Mouse (Mus musculus): Measurements from ENCODE around the gene Rcsd1. TPM values are rescaled to one million over a fixed set of nuclear protein-coding genes. Genes with fewer than 3 reads are reported as not detected.

Gene Rcsd1
- total and polyA plus RNA-seq, 3 experiments = 57.2 to 81.5 (median 68.7) TPM

GRCm38 (mm10) chr1:165605108-165605507, 104.4 kb downstream of the Rcsd1 start:
- no peaks in the 10 kb centered on the region for H3K36me3 ChIP-seq (ENCODE audit: control insufficient read depth, insufficient read depth, low read length)
- DNase-seq = no peak
- intact Hi-C loops (cut with DNase I) = loop anchor here (2.0 kb wide), 1 partner anchor 16 kb away; no protein-coding TSS in a partner anchor
- H3K9ac ChIP-seq (ENCODE audit: low read depth, low read length) = no peak overlapping the region
- no peak overlapping the region for H3K4me3 ChIP-seq
- TF ChIP-seq POLR2A (IDR thresholded peaks at IDR 0.05; ENCODE audit: insufficient read depth, low read depth, low read length) (no peak), CTCF (IDR thresholded peaks at IDR 0.05) (no peak), EP300 (IDR thresholded peaks at IDR 0.05; ENCODE audit: insufficient read depth, low read depth, low read length) (no peak)
- no peaks in the 10 kb centered on the region for H3K79me2 ChIP-seq (replicated peaks; ENCODE audit: control insufficient read depth, insufficient read depth, low read length)
- H3K27me3 ChIP-seq (ENCODE audit: control insufficient read depth, insufficient read depth, low read length) = no peaks in the 10 kb centered on the region
- H3K27ac ChIP-seq = no peak overlapping the region
- WGBS = 93% methylated on average over 3 of the region's 3 CpGs
- H3K4me1 ChIP-seq (ENCODE audit: control insufficient read depth, insufficient read depth, low read length) = no peaks in the 10 kb centered on the region; the same call in 1 of the 2 replicates

GRCm38 (mm10) chr1:165604203-165604602, 105.4 kb downstream of the Rcsd1 start:
- no peak overlapping the region for H3K4me3 ChIP-seq
- H3K27me3 ChIP-seq (ENCODE audit: control insufficient read depth, insufficient read depth, low read length) = no peaks in the 10 kb centered on the region
- intact Hi-C loops (cut with DNase I) = loop anchor here (2.0 kb wide), 1 partner anchor 15 kb away; no protein-coding TSS in a partner anchor
- H3K36me3 ChIP-seq (ENCODE audit: control insufficient read depth, insufficient read depth, low read length) = no peaks in the 10 kb centered on the region
- no peaks in the 10 kb centered on the region; the same call in 1 of the 2 replicates for H3K4me1 ChIP-seq (ENCODE audit: control insufficient read depth, insufficient read depth, low read length)
- no peak overlapping the region for H3K9ac ChIP-seq (ENCODE audit: low read depth, low read length)
- no peak for TF ChIP-seq CTCF (IDR thresholded peaks at IDR 0.05)
- no peak for TF ChIP-seq POLR2A (IDR thresholded peaks at IDR 0.05; ENCODE audit: insufficient read depth, low read depth, low read length)
- TF ChIP-seq EP300 (IDR thresholded peaks at IDR 0.05; ENCODE audit: insufficient read depth, low read depth, low read length) = no peak
- DNase-seq = no peak
- H3K79me2 ChIP-seq (replicated peaks; ENCODE audit: control insufficient read depth, insufficient read depth, low read length) = no peaks in the 10 kb centered on the region
- 67% methylated on average over 8 of the region's 8 CpGs for WGBS
- H3K27ac ChIP-seq = no peak overlapping the region

GRCm38 (mm10) chr1:165603218-165603617, 106.3 kb downstream of the Rcsd1 start:
- H3K9ac ChIP-seq (ENCODE audit: low read depth, low read length) = no peak overlapping the region
- DNase-seq = no peak
- H3K4me3 ChIP-seq = no peak overlapping the region
- H3K27ac ChIP-seq = no peak overlapping the region
- no peaks in the 10 kb centered on the region for H3K36me3 ChIP-seq (ENCODE audit: control insufficient read depth, insufficient read depth, low read length)
- no peaks in the 10 kb centered on the region for H3K27me3 ChIP-seq (ENCODE audit: control insufficient read depth, insufficient read depth, low read length)
- intact Hi-C loops (cut with DNase I) = no loop called here
- no peaks in the 10 kb centered on the region; the same call in 1 of the 2 replicates for H3K4me1 ChIP-seq (ENCODE audit: control insufficient read depth, insufficient read depth, low read length)
- WGBS = 95% methylated on average over 14 of the region's 14 CpGs
- H3K79me2 ChIP-seq (replicated peaks; ENCODE audit: control insufficient read depth, insufficient read depth, low read length) = no peaks in the 10 kb centered on the region
- no peak for TF ChIP-seq EP300 (IDR thresholded peaks at IDR 0.05; ENCODE audit: insufficient read depth, low read depth, low read length)
- no peak for TF ChIP-seq POLR2A (IDR thresholded peaks at IDR 0.05; ENCODE audit: insufficient read depth, low read depth, low read length)
- no peak for TF ChIP-seq CTCF (IDR thresholded peaks at IDR 0.05)

- intact Hi-C loops (cut with DNase I) = no loop called here
- no peaks in the 10 kb centered on the region; the same call in 1 of the 2 replicates for H3K4me1 ChIP-seq (ENCODE audit: control insufficient read depth, insufficient read depth, low read length)
- no peak for DNase-seq
- H3K27me3 ChIP-seq (ENCODE audit: control insufficient read depth, insufficient read depth, low read length) = no peaks in the 10 kb centered on the region
- H3K36me3 ChIP-seq (ENCODE audit: control insufficient read depth, insufficient read depth, low read length) = no peaks in the 10 kb centered on the region
- no peak overlapping the region for H3K27ac ChIP-seq
- no peak for TF ChIP-seq CTCF (IDR thresholded peaks at IDR 0.05)
- no peak for TF ChIP-seq POLR2A (IDR thresholded peaks at IDR 0.05; ENCODE audit: insufficient read depth, low read depth, low read length)
- no peaks in the 10 kb centered on the region for H3K79me2 ChIP-seq (replicated peaks; ENCODE audit: control insufficient read depth, insufficient read depth, low read length)
- H3K4me3 ChIP-seq = no peak overlapping the region
- WGBS = 75% methylated on average over 10 of the region's 10 CpGs
- H3K9ac ChIP-seq (ENCODE audit: low read depth, low read length) = no peak overlapping the region
These were observed 107.7 kb downstream of the Rcsd1 start for GRCm38 (mm10) chr1:165601775-165602280.

Small RNAs within 50 kb of the gene (microRNA-seq; reads per million reads assigned to microRNA genes)
- gene Gm44458 = 0 reads per million in 2 experiments

Other genes starting within 250 kb of the Rcsd1 start
- 100 to 1,000 TPM in 1 of 2 experiments, 10 to 100 TPM in 1; 93.6 to 112 TPM for gene Dcaf6, start 249.3 kb downstream of the Rcsd1 start, total RNA-seq (2021)
- gene Dcaf6, start 249.3 kb downstream of the Rcsd1 start, polyA plus RNA-seq (2012; rRNA removed) = 43.3 and 69.8 TPM in 2 replicates
- 100 to 1,000 TPM; 547 to 629 TPM for gene Mpc2, start 249.1 kb downstream of the Rcsd1 start, total RNA-seq (2021)
- gene Mpc2, start 249.1 kb downstream of the Rcsd1 start, polyA plus RNA-seq (2012; rRNA removed) = 253 and 315 TPM in 2 replicates
- under 1 TPM in 1 of 2 experiments, not detected in 1; 0.05 TPM for gene Adcy10, start 224.6 kb downstream of the Rcsd1 start, total RNA-seq (2021)
- 0.18 and 0.32 TPM in 2 replicates for gene Adcy10, start 224.6 kb downstream of the Rcsd1 start, polyA plus RNA-seq (2012; rRNA removed)
- 10 to 100 TPM; 15.1 to 19.7 TPM for gene Mpzl1, start 75.2 kb downstream of the Rcsd1 start, total RNA-seq (2021)
- 18.3 and 25.6 TPM in 2 replicates for gene Mpzl1, start 75.2 kb downstream of the Rcsd1 start, polyA plus RNA-seq (2012; rRNA removed)
- gene Creg1, start 54.0 kb upstream of the Rcsd1 start, total RNA-seq (2021) = 10 to 100 TPM; 85.7 to 93.3 TPM
- 77.2 and 121 TPM in 2 replicates for gene Creg1, start 54.0 kb upstream of the Rcsd1 start, polyA plus RNA-seq (2012; rRNA removed)
- under 1 TPM; 0.52 to 0.76 TPM for gene Cd247, start 78.9 kb upstream of the Rcsd1 start, total RNA-seq (2021)
- 2.4 and 3.0 TPM in 2 replicates for gene Cd247, start 78.9 kb upstream of the Rcsd1 start, polyA plus RNA-seq (2012; rRNA removed)

Data from heart, adult 2 months (tissue).